Mouse (Mus musculus) heart, embryonic 14.5 days (tissue): ENCODE data around the gene Prkar1a. TPM values are rescaled to one million over a fixed set of nuclear protein-coding genes. Genes with fewer than 3 reads are reported as not detected.

Experiments
- ATAC-seq: fragments of 200-750 bp; cut with Nextera tagmentation; 2 replicates; pipeline ENCODE4 v1.8.0; 2017; ENCODE audit warnings: low read depth, moderate TSS enrichment; ENCODE audit not compliant: insufficient number of reproducible peaks, insufficient read depth, low FRiP score
- H3K27ac ChIP-seq, 2 experiments: fragments of 200-500 bp in 1 of 2; fragments of 300-500 bp in 1 of 2; sonication (generic) in 1 of 2; replicated peaks in 1 of 2; 2 replicates each; pipeline ENCODE4 v1.5.1; 2012 to 2014; ENCODE audit warnings: low read depth in 2 of 2, low read length in 2 of 2, control low read depth in 1 of 2, mild to moderate bottlenecking in 1 of 2, mixed read lengths in 1 of 2; ENCODE audit not compliant: control insufficient read depth in 1 of 2, insufficient read depth in 1 of 2
- H3K27me3 ChIP-seq: fragments of 300-500 bp; sonication (generic); 2 replicates; pipeline ENCODE4 v1.6.1; 2014; ENCODE audit warnings: mild to moderate bottlenecking, low read length, control low read depth; ENCODE audit not compliant: control insufficient read depth, insufficient read depth
- H3K36me3 ChIP-seq: fragments of 300-500 bp; sonication (generic); 2 replicates; pipeline ENCODE4 v1.6.1; 2014; ENCODE audit warnings: mild to moderate bottlenecking, control low read depth, low read length, mixed read lengths; ENCODE audit not compliant: control insufficient read depth, insufficient read depth
- H3K4me1 ChIP-seq, 2 experiments: fragments of 200-500 bp in 1 of 2; fragments of 300-500 bp in 1 of 2; sonication (generic) in 1 of 2; 2 replicates each; pipeline ENCODE4 v1.6.1; 2012 to 2014; ENCODE audit warnings: low read length in 2 of 2, control low read depth in 1 of 2, mixed read lengths in 1 of 2; ENCODE audit not compliant: control insufficient read depth in 2 of 2, insufficient read depth in 2 of 2
- H3K4me2 ChIP-seq: fragments of 300-500 bp; sonication (generic); 2 replicates; pipeline ENCODE4 v1.6.1; 2014; ENCODE audit warnings: mild to moderate bottlenecking, low read length
- H3K4me3 ChIP-seq, 2 experiments: fragments of 200-500 bp in 1 of 2; fragments of 300-500 bp in 1 of 2; sonication (generic) in 1 of 2; 2 replicates each; pipeline ENCODE4 v1.5.1; 2012 to 2014; ENCODE audit warnings: low read length in 2 of 2, mild to moderate bottlenecking in 2 of 2, control low read depth in 1 of 2, low read depth in 1 of 2, moderate library complexity in 1 of 2; ENCODE audit not compliant: control insufficient read depth in 1 of 2, insufficient read depth in 1 of 2
- H3K9ac ChIP-seq: fragments of 300-500 bp; sonication (generic); 2 replicates; pipeline ENCODE4 v1.6.1; 2014; ENCODE audit warnings: mild to moderate bottlenecking, low read length
- H3K9me3 ChIP-seq: fragments of 300-500 bp; sonication (generic); 2 replicates; pipeline ENCODE4 v1.6.1; 2016; ENCODE audit warnings: low read length, control low read depth; ENCODE audit not compliant: control insufficient read depth
- WGBS: fragments of 180-500 bp; shearing (Covaris S2); extraction: QIAGEN DNeasy Blood & Tissue Kit; methylation state at CpG from one replicate; pipeline ENCODE4 v1.1.7; 2014; 5-methylcytosine and 5-hydroxymethylcytosine counted together
- polyA plus RNA-seq: library from polyadenylated mRNA; unstranded; fragments of >200 nt; fragmentation: Nextera tagmentation; extraction: Ambion mirVana; gene quantifications from 2 replicates; pipeline ENCODE4 v1.2.1, GENCODE M21; 2014

The Prkar1a gene
- polyA plus RNA-seq, 1 experiment from 2014 or later, result 492 TPM

DNA sequence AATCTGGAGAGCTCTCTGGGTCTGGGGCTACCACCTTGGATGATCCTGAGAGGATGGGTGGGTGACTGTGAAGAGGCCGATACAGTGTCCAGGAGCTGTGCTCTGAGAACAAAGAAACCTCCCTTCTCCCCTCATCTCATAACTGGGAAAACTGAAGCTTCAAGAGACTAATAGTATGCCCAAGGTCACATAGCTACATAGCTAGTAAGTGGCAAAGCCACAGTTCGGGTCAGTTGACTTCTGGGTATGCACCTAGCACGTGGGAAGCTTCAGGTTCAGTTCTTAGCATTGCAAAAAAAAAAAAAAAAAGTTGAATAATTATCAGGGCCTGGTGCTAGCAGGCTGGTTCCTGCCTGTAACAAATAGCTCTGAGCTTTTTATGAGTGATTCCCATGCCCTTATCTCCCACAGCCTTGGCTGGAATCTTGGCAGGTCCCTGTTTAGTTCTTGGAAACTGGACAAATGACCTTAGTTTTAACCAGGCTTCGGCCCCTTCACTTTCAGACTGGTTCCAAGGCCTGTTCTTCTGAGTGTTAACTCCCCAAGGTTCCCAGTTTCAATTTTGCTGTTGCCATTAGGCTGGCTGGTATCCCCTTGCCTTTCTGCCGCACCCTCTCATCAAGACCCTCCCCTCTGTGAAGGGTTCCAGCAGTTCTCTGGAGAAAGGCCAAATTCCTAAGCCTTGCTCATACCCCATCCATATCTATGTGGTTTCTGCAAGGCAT is 7.5 kb upstream of the Prkar1a start:
- WGBS, result 51% methylated on average over 5 of the region's 5 CpGs
- no peaks in the 10 kb centered on the region for H3K36me3 ChIP-seq
- no peak overlapping the region for H3K4me3 ChIP-seq
- H3K9me3 ChIP-seq, result no peaks in the 10 kb centered on the region
- H3K9ac ChIP-seq, result no peak overlapping the region
- peaks cover 13 to 19% of the 10 kb centered on the region in 2 experiments for H3K4me1 ChIP-seq
- H3K4me2 ChIP-seq, result no peak overlapping the region
- peak overlapping the region; percentile 79 to 82 for H3K27ac ChIP-seq
- peak; percentile 71 for ATAC-seq
- no peaks in the 10 kb centered on the region for H3K27me3 ChIP-seq

DNA sequence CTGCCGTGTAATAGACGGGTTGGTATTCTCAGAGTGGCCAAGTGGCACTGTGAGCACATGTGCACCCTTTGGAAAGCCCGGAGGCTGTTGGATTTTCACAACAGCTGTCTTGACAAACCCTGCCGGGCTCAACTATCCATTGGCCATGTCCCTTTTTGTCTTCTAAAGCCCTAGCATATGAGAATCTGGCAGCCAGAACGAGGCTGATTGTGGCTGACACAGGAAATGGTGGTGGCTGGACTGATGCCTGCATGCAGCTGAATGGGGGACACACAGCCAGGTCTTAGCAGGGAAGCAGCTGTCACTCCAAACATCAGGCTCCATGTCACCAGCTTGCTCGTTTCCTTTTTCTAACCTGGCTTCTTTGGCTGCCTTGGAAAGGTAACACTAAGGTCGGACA is 695 bp upstream of the Prkar1a start:
- 37% methylated on average over 7 of the region's 7 CpGs for WGBS
- peak overlapping the region; percentile 63 to 98 for H3K27ac ChIP-seq
- peaks cover 3% of the 10 kb centered on the region for H3K36me3 ChIP-seq
- H3K9ac ChIP-seq, result 0 out of 2 replicates have a peak overlapping the region, but pooled peaks have one; percentile 9
- H3K4me2 ChIP-seq, result peak overlapping the region; percentile 94
- H3K9me3 ChIP-seq, result no peaks in the 10 kb centered on the region
- ATAC-seq, result no peak
- no peak overlapping the region for H3K4me3 ChIP-seq
- peaks cover 18 to 34% of the 10 kb centered on the region in 2 experiments for H3K4me1 ChIP-seq
- no peaks in the 10 kb centered on the region for H3K27me3 ChIP-seq

- Histone ChIP-seq H3K27me3 (no peaks in the 10 kb centered on the region), H3K4me2 (peak overlapping the region; percentile 94), H3K9me3 (no peaks in the 10 kb centered on the region), H3K4me3 (peak overlapping the region; percentile 95 to 96), H3K36me3 (peaks cover 20% of the 10 kb centered on the region), H3K27ac (peak overlapping the region; percentile 91 to 98), H3K9ac (peak overlapping the region; percentile 99), H3K4me1 (peaks cover 22 to 46% of the 10 kb centered on the region in 2 experiments)
- WGBS, result under 1% methylated on average over 31 of the region's 31 CpGs
- ATAC-seq, result peak; percentile 78
Measured at GRCm38 (mm10) chr11:109649975-109650701, 933 bp downstream of the Prkar1a start.

GRCm38 (mm10) chr11:109650788-109651565 is 1.8 kb downstream of the Prkar1a start:
- under 1% methylated on average over 72 of the region's 90 CpGs for WGBS

GRCm38 (mm10) chr11:109651566-109652024 is 2.4 kb downstream of the Prkar1a start:
- peak overlapping the region; percentile 99 for H3K9ac ChIP-seq
- peaks cover 34% of the 10 kb centered on the region for H3K36me3 ChIP-seq
- H3K9me3 ChIP-seq, result no peaks in the 10 kb centered on the region
- under 1% methylated on average over 21 of the region's 21 CpGs for whole genome bisulfite sequencing
- peaks cover 23 to 59% of the 10 kb centered on the region in 2 experiments for H3K4me1 ChIP-seq
- H3K4me2 ChIP-seq, result peak overlapping the region; percentile 94
- ATAC-seq, result no peak
- peak overlapping the region; percentile 95 to 96 for H3K4me3 ChIP-seq
- peak overlapping the region; percentile 98 for H3K27ac ChIP-seq
- no peaks in the 10 kb centered on the region for H3K27me3 ChIP-seq

More at GRCm38 (mm10) chr11:109650788-109651565, 1.8 kb downstream of the Prkar1a start:
- ATAC-seq, result peak; percentile 91
- Histone ChIP-seq H3K27me3 (no peaks in the 10 kb centered on the region), H3K9me3 (no peaks in the 10 kb centered on the region), H3K9ac (peak overlapping the region; percentile 99), H3K4me1 (peaks cover 22 to 53% of the 10 kb centered on the region in 2 experiments), H3K36me3 (peaks cover 28% of the 10 kb centered on the region), H3K4me3 (peak overlapping the region; percentile 95 to 96), H3K4me2 (peak overlapping the region; percentile 94), H3K27ac (peak overlapping the region; percentile 98)

- ATAC-seq, result no peak
- Histone ChIP-seq H3K4me3 (peak overlapping the region; percentile 95 to 96; a peak in 3 of 4 replicates), H3K36me3 (peaks cover 43% of the 10 kb centered on the region), H3K27me3 (no peaks in the 10 kb centered on the region), H3K9me3 (no peaks in the 10 kb centered on the region), H3K27ac (peak overlapping the region; percentile 33 to 98), H3K4me1 (peaks cover 23 to 61% of the 10 kb centered on the region in 2 experiments), H3K4me2 (peak overlapping the region; percentile 94), H3K9ac (peak overlapping the region; percentile 99)
- WGBS, result 6% methylated on average over 6 of the region's 6 CpGs
Measured at GRCm38 (mm10) chr11:109652505-109652904, 3.3 kb downstream of the Prkar1a start.

DNA sequence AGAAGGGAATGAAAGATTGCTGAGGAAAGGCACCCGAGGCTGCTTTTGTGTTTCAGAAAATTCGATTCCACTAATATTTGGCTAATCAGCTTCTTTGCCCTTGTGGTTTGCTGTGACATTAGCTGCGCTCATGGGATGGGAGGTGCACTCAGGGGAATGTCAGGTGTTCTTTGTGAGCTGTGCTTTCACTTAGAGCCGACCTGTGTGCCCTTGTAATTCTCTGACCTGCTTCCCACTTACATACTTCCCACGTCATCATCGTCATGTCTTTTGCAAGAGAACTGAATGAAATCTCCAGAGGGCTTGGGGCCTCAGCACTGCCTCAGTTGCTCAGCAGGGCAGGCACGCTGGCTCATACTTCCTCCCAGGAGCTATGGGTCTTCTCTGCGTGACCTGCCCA is 4.0 kb downstream of the Prkar1a start:
- Histone ChIP-seq H3K9me3 (no peaks in the 10 kb centered on the region), H3K27ac (peak overlapping the region; percentile 50 to 62; a peak in 3 of 4 replicates), H3K4me2 (peak overlapping the region; percentile 94), H3K4me3 (peak overlapping the region in 1 of 2 experiments; percentile 95; a peak in 2 of 4 replicates), H3K36me3 (peaks cover 47% of the 10 kb centered on the region), H3K27me3 (no peaks in the 10 kb centered on the region), H3K4me1 (peaks cover 23 to 61% of the 10 kb centered on the region in 2 experiments), H3K9ac (peak overlapping the region; percentile 99)
- ATAC-seq, result no peak
- 44% methylated on average over 8 of the region's 8 CpGs for WGBS
